Mouse (Mus musculus) hindbrain, embryonic 12.5 days (tissue): Measurements from ENCODE around the gene Kcnip1. TPM values are rescaled to one million over a fixed set of nuclear protein-coding genes. Genes with fewer than 3 reads are reported as not detected.

ENCODE experiments used
- ATAC-seq: fragments of 200-750 bp; cut with Nextera tagmentation; 2 replicates; pipeline ENCODE4 v1.8.0; 2017; ENCODE audit warnings: moderate TSS enrichment; ENCODE audit not compliant: low FRiP score
- H3K27ac ChIP-seq: fragments of 300-500 bp; sonication (generic); 2 replicates; pipeline ENCODE4 v1.5.1; 2016; ENCODE audit warnings: mild to moderate bottlenecking
- H3K27me3 ChIP-seq: fragments of 300-500 bp; sonication (generic); 2 replicates; pipeline ENCODE4 v1.6.1; 2016; ENCODE audit warnings: mild to moderate bottlenecking
- H3K36me3 ChIP-seq: fragments of 300-500 bp; sonication (generic); 2 replicates; pipeline ENCODE4 v1.6.1; 2016; ENCODE audit warnings: mild to moderate bottlenecking
- H3K4me1 ChIP-seq: fragments of 300-500 bp; sonication (generic); 2 replicates; pipeline ENCODE4 v1.6.1; 2016
- H3K4me2 ChIP-seq: fragments of 300-500 bp; sonication (generic); replicated peaks from 2 replicates; pipeline ENCODE4 v1.6.1; 2016; ENCODE audit warnings: mild to moderate bottlenecking
- H3K4me3 ChIP-seq: fragments of 300-500 bp; sonication (generic); 2 replicates; pipeline ENCODE4 v1.5.1; 2016; ENCODE audit warnings: mild to moderate bottlenecking
- H3K9ac ChIP-seq: fragments of 300-500 bp; sonication (generic); 2 replicates; pipeline ENCODE4 v1.6.1; 2016; ENCODE audit warnings: mild to moderate bottlenecking, moderate library complexity
- H3K9me3 ChIP-seq: fragments of 300-500 bp; sonication (generic); replicated peaks from 2 replicates; pipeline ENCODE4 v1.6.1; 2016; ENCODE audit warnings: mild to moderate bottlenecking
- WGBS: fragments of 180-500 bp; shearing (Covaris S2); methylation state at CpG from one replicate; pipeline ENCODE4 v1.1.7; 2016; 5-methylcytosine and 5-hydroxymethylcytosine counted together
- polyA plus RNA-seq: library from polyadenylated mRNA; unstranded; fragments of >200 nt; fragmentation: Nextera tagmentation; extraction: Ambion mirVana; gene quantifications from 2 replicates; pipeline ENCODE4 v1.2.1, GENCODE M21; 2016

Kcnip1 gene
- polyA plus RNA-seq, 1 experiment from 2014 or later: 31.4 TPM

DNA sequence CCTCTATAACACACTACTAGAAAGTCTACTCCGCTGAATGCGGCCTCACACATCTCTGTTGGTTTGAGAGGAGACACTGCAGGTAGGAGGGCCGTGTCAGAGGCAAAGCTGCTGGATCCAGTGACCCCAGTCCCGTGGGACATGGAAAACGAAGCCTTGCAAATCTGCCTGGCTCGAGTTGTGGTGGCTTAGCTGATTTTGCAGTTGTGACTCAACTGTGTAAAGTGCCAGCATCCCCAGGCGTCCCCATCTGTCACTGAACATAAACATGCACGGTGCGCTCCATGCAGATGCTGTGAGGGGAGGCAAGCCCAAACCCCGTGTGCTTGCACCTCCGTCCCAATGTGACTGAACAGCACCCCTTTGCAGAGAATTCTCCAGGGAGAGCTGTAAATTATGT lies 63.5 kb downstream of the Kcnip1 start:
- ATAC-seq: no peak
- Histone ChIP-seq H3K4me1 (no peaks in the 10 kb centered on the region), H3K27ac (no peak overlapping the region), H3K27me3 (peaks cover 5% of the 10 kb centered on the region; the same call in 1 of the 2 replicates), H3K4me2 (no peak overlapping the region), H3K36me3 (no peaks in the 10 kb centered on the region), H3K4me3 (no peak overlapping the region), H3K9ac (no peak overlapping the region), H3K9me3 (no peaks in the 10 kb centered on the region)
- 64% methylated on average over 11 of the region's 11 CpGs for WGBS

DNA sequence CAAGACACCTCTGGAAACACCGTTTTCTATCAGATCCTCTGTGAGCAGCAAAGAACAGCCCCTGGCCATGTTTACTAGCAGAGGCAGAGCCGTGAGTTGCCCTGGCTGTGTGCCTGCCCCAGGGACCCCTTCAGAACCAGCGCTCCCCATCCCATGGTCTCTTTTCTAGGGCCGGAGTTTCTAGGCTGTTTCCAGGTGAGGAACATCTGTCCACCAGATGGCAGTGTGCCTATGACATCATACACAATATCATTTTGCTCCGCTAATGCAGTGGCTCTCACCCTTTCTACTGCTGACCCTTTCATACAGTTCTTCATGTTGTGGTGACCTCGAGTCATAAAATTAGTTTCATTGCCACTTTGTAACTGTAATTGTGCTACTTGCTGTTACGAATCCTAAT lies 64.3 kb downstream of the Kcnip1 start:
- no peak overlapping the region for H3K27ac ChIP-seq
- peaks cover 5% of the 10 kb centered on the region; the same call in 1 of the 2 replicates for H3K27me3 ChIP-seq
- H3K9ac ChIP-seq: no peak overlapping the region
- peak; percentile 50; the same call in 1 of the 2 replicates for ATAC-seq
- no peak overlapping the region for H3K4me2 ChIP-seq
- WGBS: 36% methylated on average over 7 of the region's 7 CpGs
- H3K4me3 ChIP-seq: no peak overlapping the region
- H3K36me3 ChIP-seq: no peaks in the 10 kb centered on the region
- H3K9me3 ChIP-seq: no peaks in the 10 kb centered on the region
- no peaks in the 10 kb centered on the region for H3K4me1 ChIP-seq

- 75% methylated on average over 4 of the region's 4 CpGs for WGBS
- Histone ChIP-seq H3K9ac (no peak overlapping the region), H3K9me3 (no peaks in the 10 kb centered on the region), H3K4me3 (no peak overlapping the region), H3K27ac (no peak overlapping the region), H3K36me3 (no peaks in the 10 kb centered on the region), H3K4me2 (no peak overlapping the region), H3K27me3 (peaks cover 5% of the 10 kb centered on the region), H3K4me1 (no peaks in the 10 kb centered on the region)
- no peak for ATAC-seq
These were observed 65.1 kb downstream of the Kcnip1 start for GRCm38 (mm10) chr11:33927836-33928235.

GRCm38 (mm10) chr11:33927321-33927720 lies 65.6 kb downstream of the Kcnip1 start:
- 67% methylated on average over 6 of the region's 6 CpGs for WGBS
- H3K27me3 ChIP-seq: peaks cover 5% of the 10 kb centered on the region
- ATAC-seq: no peak
- H3K27ac ChIP-seq: no peak overlapping the region
- H3K9me3 ChIP-seq: no peaks in the 10 kb centered on the region
- H3K4me2 ChIP-seq: no peak overlapping the region
- no peaks in the 10 kb centered on the region for H3K36me3 ChIP-seq
- no peak overlapping the region for H3K9ac ChIP-seq
- H3K4me1 ChIP-seq: no peaks in the 10 kb centered on the region
- no peak overlapping the region for H3K4me3 ChIP-seq

DNA sequence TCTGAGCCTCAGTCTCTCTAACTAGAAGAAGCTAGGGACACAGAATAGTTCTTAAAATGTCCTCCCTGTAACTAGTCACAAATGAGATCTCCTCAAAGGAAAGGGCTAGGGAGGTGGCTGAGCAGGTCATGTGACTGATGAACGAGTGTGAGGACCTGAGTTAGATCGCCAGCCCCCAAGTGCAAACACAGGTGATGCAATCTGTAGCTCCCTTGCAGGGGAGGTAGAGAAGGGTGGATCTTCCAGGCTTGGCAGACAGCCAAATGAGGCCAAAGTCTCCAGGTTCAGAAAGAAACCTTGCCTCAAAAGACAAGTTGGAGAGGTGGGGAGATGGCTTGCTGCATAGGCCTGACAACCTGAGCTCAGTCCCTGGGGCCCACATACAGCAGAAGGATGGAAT lies 66.4 kb downstream of the Kcnip1 start:
- Histone ChIP-seq H3K4me1 (no peaks in the 10 kb centered on the region), H3K4me2 (no peak overlapping the region), H3K27ac (no peak overlapping the region), H3K9ac (no peak overlapping the region), H3K4me3 (no peak overlapping the region), H3K9me3 (no peaks in the 10 kb centered on the region), H3K36me3 (no peaks in the 10 kb centered on the region), H3K27me3 (peaks cover 5% of the 10 kb centered on the region)
- ATAC-seq: no peak
- 64% methylated on average over 2 of the region's 2 CpGs for WGBS

DNA sequence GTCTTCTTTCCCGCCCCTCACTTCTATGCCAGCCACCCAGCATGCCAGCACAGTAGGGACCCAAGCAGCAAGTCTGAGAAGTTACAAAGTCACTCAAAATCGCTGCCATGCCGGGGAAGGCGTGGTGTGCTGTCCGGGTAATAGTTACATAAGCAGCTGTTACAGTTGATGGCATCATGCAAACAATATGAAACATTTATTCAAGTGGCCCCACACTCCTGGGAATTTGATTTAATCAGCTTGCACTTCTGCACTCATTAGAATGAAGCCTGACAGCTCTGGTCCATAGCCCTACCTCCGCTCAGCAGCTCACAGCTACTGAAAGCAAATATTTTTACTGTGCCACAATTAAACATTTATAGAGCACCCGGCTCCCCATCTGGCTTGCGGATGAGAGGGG lies 67.2 kb downstream of the Kcnip1 start:
- Histone ChIP-seq H3K27ac (no peak overlapping the region), H3K9ac (no peak overlapping the region), H3K4me2 (no peak overlapping the region), H3K4me1 (no peaks in the 10 kb centered on the region), H3K27me3 (peaks cover 5% of the 10 kb centered on the region), H3K36me3 (no peaks in the 10 kb centered on the region), H3K4me3 (no peak overlapping the region), H3K9me3 (no peaks in the 10 kb centered on the region)
- WGBS: 62% methylated on average over 8 of the region's 8 CpGs
- ATAC-seq: no peak

GRCm38 (mm10) chr11:33923031-33923430 lies 69.9 kb downstream of the Kcnip1 start:
- Histone ChIP-seq H3K4me2 (no peak overlapping the region), H3K36me3 (no peaks in the 10 kb centered on the region), H3K9ac (no peak overlapping the region), H3K4me1 (no peaks in the 10 kb centered on the region), H3K27ac (no peak overlapping the region), H3K27me3 (peaks cover 2% of the 10 kb centered on the region), H3K4me3 (no peak overlapping the region), H3K9me3 (no peaks in the 10 kb centered on the region)
- ATAC-seq: no peak
- whole genome bisulfite sequencing: 67% methylated on average over 3 of the region's 3 CpGs

DNA sequence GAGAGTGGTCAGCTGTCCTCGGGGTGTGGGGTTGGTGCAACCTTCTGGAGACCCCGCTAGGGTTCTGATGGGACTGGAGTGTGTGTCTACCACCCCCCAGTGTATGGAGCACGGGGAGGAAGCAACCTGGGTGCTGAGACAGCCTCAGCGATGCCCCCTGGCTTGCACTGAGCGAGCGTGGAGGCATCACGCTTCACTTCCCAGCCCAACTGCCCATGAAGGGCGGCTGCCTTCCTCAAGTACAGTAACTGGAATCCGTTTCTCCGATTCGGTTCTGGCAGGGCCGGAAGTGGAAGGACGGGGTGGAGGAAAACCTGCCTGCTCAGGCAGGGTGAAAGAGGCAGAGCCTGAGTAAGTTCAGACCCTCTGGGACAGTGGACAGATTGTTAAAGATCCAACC lies 71.5 kb downstream of the Kcnip1 start:
- no peak overlapping the region for H3K9ac ChIP-seq
- WGBS: 68% methylated on average over 13 of the region's 13 CpGs
- no peak overlapping the region for H3K4me3 ChIP-seq
- no peaks in the 10 kb centered on the region for H3K9me3 ChIP-seq
- H3K4me2 ChIP-seq: no peak overlapping the region
- no peak overlapping the region for H3K27ac ChIP-seq
- ATAC-seq: no peak
- H3K27me3 ChIP-seq: no peaks in the 10 kb centered on the region; the same call in 1 of the 2 replicates
- H3K36me3 ChIP-seq: no peaks in the 10 kb centered on the region
- no peaks in the 10 kb centered on the region for H3K4me1 ChIP-seq

DNA sequence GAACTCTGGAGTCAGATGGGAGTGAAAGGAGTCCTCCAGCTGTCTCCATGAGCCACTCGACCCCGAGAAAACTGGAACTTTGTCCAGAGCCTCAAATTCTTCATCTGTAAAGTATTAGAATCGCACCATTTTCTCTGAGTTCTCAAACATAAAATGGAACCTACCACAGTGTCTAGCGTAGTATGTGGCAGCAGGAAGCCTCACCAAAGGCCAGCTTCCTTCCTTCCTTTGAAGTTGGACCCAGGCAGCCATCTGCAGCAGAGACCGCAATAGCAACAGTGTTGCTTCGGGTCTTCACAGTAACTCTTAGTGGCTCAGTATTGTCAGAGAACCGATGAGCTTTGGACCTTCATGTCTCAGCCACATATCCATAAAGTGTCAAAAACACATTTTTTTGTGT lies 73.1 kb downstream of the Kcnip1 start:
- H3K4me3 ChIP-seq: no peak overlapping the region
- H3K4me2 ChIP-seq: no peak overlapping the region
- H3K9ac ChIP-seq: no peak overlapping the region
- WGBS: 83% methylated on average over 7 of the region's 7 CpGs
- H3K9me3 ChIP-seq: no peaks in the 10 kb centered on the region
- no peak for ATAC-seq
- no peak overlapping the region for H3K27ac ChIP-seq
- H3K4me1 ChIP-seq: no peaks in the 10 kb centered on the region
- no peaks in the 10 kb centered on the region for H3K36me3 ChIP-seq
- no peaks in the 10 kb centered on the region; the same call in 1 of the 2 replicates for H3K27me3 ChIP-seq

- no peaks in the 10 kb centered on the region; the same call in 1 of the 2 replicates for H3K4me1 ChIP-seq
- no peak overlapping the region for H3K9ac ChIP-seq
- H3K27ac ChIP-seq: no peak overlapping the region
- no peak overlapping the region for H3K4me3 ChIP-seq
- no peak for ATAC-seq
- H3K27me3 ChIP-seq: no peaks in the 10 kb centered on the region; the same call in 1 of the 2 replicates
- 53% methylated on average over 2 of the region's 2 CpGs for WGBS
- no peak overlapping the region for H3K4me2 ChIP-seq
- no peaks in the 10 kb centered on the region for H3K9me3 ChIP-seq
- no peaks in the 10 kb centered on the region for H3K36me3 ChIP-seq
These were observed 74.5 kb downstream of the Kcnip1 start for GRCm38 (mm10) chr11:33918424-33918823.

DNA sequence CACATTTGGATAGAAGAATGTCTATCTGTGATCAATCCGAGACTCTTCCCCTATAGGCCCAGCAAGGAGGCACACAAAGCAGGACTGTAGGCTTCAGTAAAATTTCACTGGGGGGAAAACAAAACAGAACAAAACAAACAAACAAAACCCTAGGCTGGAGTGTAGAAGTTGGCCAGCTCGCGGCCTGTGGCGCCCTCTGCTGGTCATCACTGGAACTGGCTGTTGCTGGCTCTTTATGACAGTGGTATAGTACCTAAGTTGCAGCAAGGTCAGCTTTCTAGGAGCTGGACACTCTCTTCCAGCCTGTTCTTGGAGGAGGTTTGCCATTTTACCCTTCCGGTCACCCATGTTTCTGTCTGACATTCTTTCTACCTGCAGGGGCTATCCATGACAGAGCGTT lies 75.4 kb downstream of the Kcnip1 start:
- Histone ChIP-seq H3K4me1 (no peaks in the 10 kb centered on the region; the same call in 1 of the 2 replicates), H3K9me3 (no peaks in the 10 kb centered on the region), H3K27me3 (no peaks in the 10 kb centered on the region), H3K27ac (no peak overlapping the region), H3K4me3 (no peak overlapping the region), H3K4me2 (no peak overlapping the region), H3K36me3 (no peaks in the 10 kb centered on the region), H3K9ac (no peak overlapping the region)
- 24% methylated on average over 6 of the region's 6 CpGs for WGBS
- peak; percentile 46; the same call in 1 of the 2 replicates for ATAC-seq

GRCm38 (mm10) chr11:33914216-33914615 lies 78.7 kb downstream of the Kcnip1 start:
- no peaks in the 10 kb centered on the region for H3K36me3 ChIP-seq
- no peak for ATAC-seq
- H3K4me2 ChIP-seq: no peak overlapping the region
- H3K4me1 ChIP-seq: peaks cover 5% of the 10 kb centered on the region
- no peak overlapping the region for H3K4me3 ChIP-seq
- no peaks in the 10 kb centered on the region for H3K27me3 ChIP-seq
- no peak overlapping the region for H3K27ac ChIP-seq
- no peak overlapping the region for H3K9ac ChIP-seq
- H3K9me3 ChIP-seq: no peaks in the 10 kb centered on the region
- 74% methylated on average over 12 of the region's 12 CpGs for WGBS

- peak overlapping the region; percentile 3; the same call in 1 of the 2 replicates for H3K27ac ChIP-seq
- peaks cover 5% of the 10 kb centered on the region for H3K4me1 ChIP-seq
- ATAC-seq: no peak
- no peak overlapping the region for H3K9ac ChIP-seq
- WGBS: 81% methylated on average over 7 of the region's 7 CpGs
- no peak overlapping the region for H3K4me2 ChIP-seq
- no peaks in the 10 kb centered on the region for H3K9me3 ChIP-seq
- no peaks in the 10 kb centered on the region for H3K36me3 ChIP-seq
- H3K27me3 ChIP-seq: no peaks in the 10 kb centered on the region
- no peak overlapping the region for H3K4me3 ChIP-seq
These were observed 79.9 kb downstream of the Kcnip1 start for GRCm38 (mm10) chr11:33913061-33913460.
